Mouse (Mus musculus) MEL (cell line): ENCODE data around the gene Tead2.
"Not testable (repeated sequence)": the region's sequence is repeated elsewhere in the genome, so short reads cannot be mapped to it uniquely, and the experiment has no call there.

Source experiments
- CTCF ChIP-seq, 3 experiments: IDR thresholded peaks in 2 of 3; conservative IDR thresholded peaks in 1 of 3; 2 replicates each; pipeline ENCODE4 v1.5.1; 2011 to 2012; ENCODE audit warnings: low read length in 3 of 3, low read depth in 2 of 3, mild to moderate bottlenecking in 2 of 3, improper control_type of control experiment in 1 of 3, inconsistent platforms in 1 of 3, mixed read lengths in 1 of 3, moderate library complexity in 1 of 3; ENCODE audit not compliant: control insufficient read depth in 1 of 3, insufficient read depth in 1 of 3, poor library complexity in 1 of 3, severe bottlenecking in 1 of 3
- MAX ChIP-seq: IDR thresholded peaks from 2 replicates; pipeline ENCODE4 v1.6.1; 2011; ENCODE audit warnings: low read length, improper control_type of control experiment
- MYC ChIP-seq: IDR thresholded peaks from 2 replicates; pipeline ENCODE4 v1.6.1; 2011; ENCODE audit warnings: low read depth, mild to moderate bottlenecking, low read length, improper control_type of control experiment, moderate library complexity
- ZC3H11A ChIP-seq: IDR thresholded peaks from 2 replicates; pipeline ENCODE4 v1.6.1; 2012; ENCODE audit warnings: low read depth, mild to moderate bottlenecking, inconsistent platforms, low read length, improper control_type of control experiment

GRCm38 (mm10) chr7:45173772-45174171, 41.8 kb upstream of the Tead2 start:
- TF ChIP-seq CTCF (IDR thresholded peaks at IDR 0.05 in 2 of 3, conservative IDR thresholded peaks at IDR 0.05 in 1 of 3; ENCODE audit: control insufficient read depth in 1 of 3, insufficient read depth in 1 of 3, low read depth in 2 of 3, low read length in 3 of 3, poor library complexity in 1 of 3, severe bottlenecking in 1 of 3) (peak; percentile 15 to 68 (median 57); a peak in 4 of 6 replicates), ZC3H11A (peak; percentile 47)
- TF ChIP-seq MAX, MYC: not testable (repeated sequence)
